7 mouse cellular contexts compared by ENCODE assay signal in the genomic region with DNA sequence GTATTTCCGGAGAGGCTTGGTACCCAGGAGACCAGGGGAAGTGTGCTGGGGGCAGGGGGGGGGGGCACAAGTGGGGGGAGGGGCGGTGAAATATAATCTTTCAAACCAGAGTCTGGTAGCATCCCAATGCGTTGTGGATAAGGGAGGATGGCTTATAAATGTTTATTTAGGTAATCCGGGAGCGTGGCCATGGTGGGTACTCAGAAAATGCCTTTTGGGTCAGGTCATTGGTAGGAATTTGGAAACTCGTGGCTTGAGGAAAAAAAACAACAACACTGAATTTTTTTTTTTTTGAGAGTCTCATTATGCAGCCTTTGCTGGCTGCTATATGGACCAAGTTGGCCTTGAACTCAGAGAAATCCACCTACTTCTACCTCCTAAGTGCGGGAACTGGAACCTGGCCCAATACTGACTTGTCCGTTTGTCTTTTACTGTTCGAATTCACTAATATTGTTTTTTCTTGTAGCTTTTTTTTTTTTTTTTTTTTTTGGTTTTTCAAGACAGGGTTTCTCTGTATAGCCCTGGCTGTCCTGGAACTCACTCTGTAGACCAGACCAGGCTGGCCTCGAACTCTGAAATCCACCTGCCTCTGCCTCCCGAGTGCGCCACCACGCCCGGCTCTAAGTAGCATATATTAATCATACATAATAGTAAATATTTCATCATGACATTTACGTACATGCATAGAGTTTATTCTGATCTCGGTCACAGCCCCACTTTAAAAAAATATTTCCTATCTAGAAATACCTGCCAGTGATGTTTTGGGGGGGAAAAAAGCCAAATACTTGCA. TPM values are rescaled to one million over a fixed set of nuclear protein-coding genes. Genes with fewer than 3 reads are reported as not detected.
A peak's percentile ranks its signal among the peaks of the same experiment; 100 is the strongest.
DNase-seq lines count a peak whose midpoint lies in the region; ATAC-seq and TF ChIP-seq lines count a peak whose summit lies in the region.

No protein-coding gene starts in this region.

- H3K4me3 ChIP-seq in lung, embryonic 15.5 days = peak overlapping the region; percentile 37
- H3K4me3 ChIP-seq in embryonic facial prominence, embryonic 12.5 days = peak overlapping the region; percentile 39
- H3K4me3 ChIP-seq in limb, embryonic 10.5 days = peak overlapping the region; percentile 57
- peak overlapping the region; percentile 57 for H3K4me3 ChIP-seq in small intestine, adult 2 months (ENCODE audit: low read depth, low read length)

- peaks cover 48% of the 10 kb centered on the region for H3K4me1 ChIP-seq in lung, embryonic 15.5 days
- H3K4me1 ChIP-seq in embryonic facial prominence, embryonic 12.5 days = peaks cover 26% of the 10 kb centered on the region
- peaks cover 52% of the 10 kb centered on the region for H3K4me1 ChIP-seq in limb, embryonic 10.5 days
- peaks cover 49% of the 10 kb centered on the region for H3K4me1 ChIP-seq in small intestine, adult 2 months (ENCODE audit: control insufficient read depth, insufficient read depth, insufficient read length, low read length)

- no peak for DNase-seq in lung, postnatal 36 days
- no peak for DNase-seq in limb, embryonic 10.5 days (ENCODE audit: low spot score)
- DNase-seq in cerebellum, adult 11-12 months = no peak
- no peak for DNase-seq in right cerebral cortex, postnatal 4 days

- peak overlapping the region; percentile 37 for H3K9ac ChIP-seq in lung, embryonic 15.5 days
- peak overlapping the region; percentile 60 for H3K9ac ChIP-seq in embryonic facial prominence, embryonic 12.5 days

- 24% methylated on average over 16 of the region's 16 CpGs for WGBS in lung, embryonic 15.5 days
- 38% methylated on average over 16 of the region's 16 CpGs for WGBS in embryonic facial prominence, embryonic 12.5 days
- WGBS in limb, embryonic 10.5 days = 41% methylated on average over 16 of the region's 16 CpGs
- 18% methylated on average over 16 of the region's 16 CpGs for WGBS in small intestine, adult 2 months

- TF ChIP-seq POLR2A in small intestine, adult 2 months (IDR thresholded peaks at IDR 0.05; ENCODE audit: low read depth, low read length) = no peak

- peak overlapping the region; percentile 69 for H3K27ac ChIP-seq in lung, embryonic 15.5 days
- peak overlapping the region; percentile 85 for H3K27ac ChIP-seq in embryonic facial prominence, embryonic 12.5 days
- H3K27ac ChIP-seq in limb, embryonic 10.5 days = peak overlapping the region; percentile 85
- H3K27ac ChIP-seq in small intestine, adult 2 months (ENCODE audit: insufficient read depth, low read depth, low read length) = peak overlapping the region; percentile 52

- H3K27me3 ChIP-seq in lung, embryonic 15.5 days = no peaks in the 10 kb centered on the region
- H3K27me3 ChIP-seq in embryonic facial prominence, embryonic 12.5 days = no peaks in the 10 kb centered on the region
- H3K27me3 ChIP-seq in limb, embryonic 10.5 days (ENCODE audit: low read depth, poor library complexity, severe bottlenecking) = no peaks in the 10 kb centered on the region
- H3K27me3 ChIP-seq in small intestine, adult 2 months (ENCODE audit: control insufficient read depth, insufficient read depth, low read length) = no peaks in the 10 kb centered on the region

- no peak for ATAC-seq in lung, embryonic 15.5 days (ENCODE audit: borderline replicate concordance, extremely low read depth, low FRiP score, low TSS enrichment)
- no peak for ATAC-seq in embryonic facial prominence, embryonic 12.5 days (ENCODE audit: insufficient number of reproducible peaks, insufficient read depth, low FRiP score, low TSS enrichment)

- no peaks in the 10 kb centered on the region for H3K9me3 ChIP-seq in lung, embryonic 15.5 days
- H3K9me3 ChIP-seq in embryonic facial prominence, embryonic 12.5 days = no peaks in the 10 kb centered on the region
- H3K9me3 ChIP-seq in limb, embryonic 10.5 days (replicated peaks) = no peaks in the 10 kb centered on the region

- H3K4me2 ChIP-seq in lung, embryonic 15.5 days = peak overlapping the region; percentile 66
- H3K4me2 ChIP-seq in embryonic facial prominence, embryonic 12.5 days (replicated peaks) = peak overlapping the region; percentile 76

- TF ChIP-seq CTCF in small intestine, adult 2 months (IDR thresholded peaks at IDR 0.05; ENCODE audit: extremely low read depth, insufficient read length, insufficient replicate concordance, low read depth, low read length) = no peak

- H3K36me3 ChIP-seq in lung, embryonic 15.5 days = no peaks in the 10 kb centered on the region
- H3K36me3 ChIP-seq in embryonic facial prominence, embryonic 12.5 days = no peaks in the 10 kb centered on the region
- no peaks in the 10 kb centered on the region for H3K36me3 ChIP-seq in limb, embryonic 10.5 days
- H3K36me3 ChIP-seq in small intestine, adult 2 months (ENCODE audit: control insufficient read depth, insufficient read depth, low read length) = no peaks in the 10 kb centered on the region

RNA-seq across cellular contexts. Expression of a gene that starts 52.8 kb away (rescaled TPM):
- polyA plus RNA-seq in lung, embryonic 15.5 days (2015; fragmentation: Nextera tagmentation; extraction: Ambion mirVana) = 16.3 and 17.2 TPM in 2 replicates
- 20.1 and 20.3 TPM in 2 replicates for polyA plus RNA-seq in embryonic facial prominence, embryonic 12.5 days (2016; fragmentation: Nextera tagmentation; extraction: Ambion mirVana)
- polyA plus RNA-seq in limb, embryonic 10.5 days (2016; fragmentation: Nextera tagmentation; extraction: Ambion mirVana) = 27.4 and 31.0 TPM in 2 replicates
- polyA plus RNA-seq in small intestine, adult 2 months (2012; rRNA removed) = 38.9 and 160 TPM in 2 replicates
